Mouse (Mus musculus): ENCODE data around the gene Pax3. TPM values are rescaled to one million over a fixed set of nuclear protein-coding genes. Genes with fewer than 3 reads are reported as not detected.

The Pax3 gene
- polyA plus RNA-seq, 2 experiments, result 0.54 to 0.99 TPM

DNA sequence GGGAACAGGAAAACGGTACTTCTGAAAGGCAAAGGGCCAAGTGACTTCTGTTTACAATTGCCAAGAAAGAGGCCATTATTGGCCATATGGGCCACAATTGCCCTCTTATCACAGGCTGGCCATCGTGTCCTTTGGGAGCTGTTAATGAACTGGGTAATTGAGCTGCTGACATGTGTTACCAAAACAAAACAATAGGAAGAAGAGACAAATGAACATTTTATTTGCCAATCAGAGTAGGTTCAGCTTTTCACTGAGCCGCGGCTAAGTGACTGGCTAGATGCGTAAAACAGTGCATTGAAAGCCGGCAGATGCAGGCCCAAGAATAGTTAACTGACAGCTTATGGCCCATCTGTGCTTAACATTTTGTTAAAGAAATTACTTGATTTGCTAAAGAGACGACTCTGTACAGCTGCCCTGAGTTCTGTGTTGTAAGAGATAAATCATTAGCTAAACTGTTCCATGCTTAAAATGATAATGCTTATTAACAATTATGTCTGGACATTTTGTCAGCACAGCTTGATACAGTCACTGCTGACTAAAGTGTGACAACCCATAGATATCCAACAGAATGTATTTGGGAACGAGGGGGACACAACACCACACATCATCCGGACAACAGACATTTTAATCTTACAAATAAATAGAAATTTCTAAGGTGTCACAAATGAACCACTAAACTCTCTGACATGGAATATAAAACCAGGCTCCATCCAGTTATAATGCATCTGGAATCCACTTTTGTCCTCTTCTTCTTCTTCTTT, 55.0 kb downstream of the Pax3 start:
- Histone ChIP-seq H3K27me3 (ENCODE audit: control insufficient read depth, insufficient read depth, low read length) (peaks cover 69% of the 10 kb centered on the region), H3K4me3 (replicated peaks; ENCODE audit: low read length) (no peak overlapping the region), H3K9me3 (ENCODE audit: control insufficient read depth, low read length) (no peaks in the 10 kb centered on the region), H3K4me2 (replicated peaks; ENCODE audit: low read depth, low read length, severe bottlenecking) (no peak overlapping the region), H3K4me1 (ENCODE audit: control insufficient read depth, insufficient read depth, low read length) (no peaks in the 10 kb centered on the region), H3K27ac (replicated peaks; ENCODE audit: low read depth, low read length) (no peak overlapping the region), H3K9ac (ENCODE audit: low read depth, low read length, severe bottlenecking) (no peak overlapping the region), H3K36me3 (ENCODE audit: control insufficient read depth, insufficient read depth, low read length) (no peaks in the 10 kb centered on the region)
- DNase-seq (ENCODE audit: low spot score), result no peak
- TF ChIP-seq POLR2A (IDR thresholded peaks at IDR 0.05; ENCODE audit: borderline replicate concordance, extremely low read depth, insufficient read depth, insufficient read length), result no peak
- no peak for ATAC-seq (ENCODE audit: low FRiP score, low read depth)
- 26% methylated on average over 9 of the region's 9 CpGs for WGBS

DNA sequence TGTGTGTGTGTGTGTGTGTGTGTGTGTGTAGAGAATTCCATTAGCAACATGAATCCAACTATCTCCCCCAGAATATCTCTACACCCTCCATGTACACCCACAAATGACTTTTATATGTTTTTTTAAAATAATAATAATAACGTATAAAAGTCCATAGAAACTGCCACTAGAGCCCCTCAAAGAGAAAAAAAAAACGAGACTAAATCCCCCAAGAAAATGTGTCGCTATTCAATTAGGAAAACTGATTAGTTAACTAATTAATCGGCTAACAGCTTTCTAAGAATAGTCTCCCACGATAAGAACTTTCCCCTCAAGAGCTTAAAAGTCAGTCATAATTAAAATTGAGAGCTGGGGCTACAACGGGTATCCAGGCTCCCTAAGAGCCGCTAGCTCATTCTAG, 55.6 kb downstream of the Pax3 start:
- TF ChIP-seq POLR2A (IDR thresholded peaks at IDR 0.05; ENCODE audit: borderline replicate concordance, extremely low read depth, insufficient read depth, insufficient read length), result no peak
- H3K9me3 ChIP-seq (ENCODE audit: control insufficient read depth, low read length), result no peaks in the 10 kb centered on the region
- no peak overlapping the region for H3K4me3 ChIP-seq (replicated peaks; ENCODE audit: low read length)
- no peak overlapping the region for H3K9ac ChIP-seq (ENCODE audit: low read depth, low read length, severe bottlenecking)
- H3K27ac ChIP-seq (replicated peaks; ENCODE audit: low read depth, low read length), result no peak overlapping the region
- no peaks in the 10 kb centered on the region for H3K4me1 ChIP-seq (ENCODE audit: control insufficient read depth, insufficient read depth, low read length)
- DNase-seq (ENCODE audit: low spot score) (no peak), ATAC-seq (ENCODE audit: low FRiP score, low read depth) (no peak)
- 12% methylated on average over 7 of the region's 7 CpGs for WGBS
- no peaks in the 10 kb centered on the region for H3K36me3 ChIP-seq (ENCODE audit: control insufficient read depth, insufficient read depth, low read length)
- H3K27me3 ChIP-seq (ENCODE audit: control insufficient read depth, insufficient read depth, low read length), result peaks cover 74% of the 10 kb centered on the region
- no peak overlapping the region for H3K4me2 ChIP-seq (replicated peaks; ENCODE audit: low read depth, low read length, severe bottlenecking)

DNA sequence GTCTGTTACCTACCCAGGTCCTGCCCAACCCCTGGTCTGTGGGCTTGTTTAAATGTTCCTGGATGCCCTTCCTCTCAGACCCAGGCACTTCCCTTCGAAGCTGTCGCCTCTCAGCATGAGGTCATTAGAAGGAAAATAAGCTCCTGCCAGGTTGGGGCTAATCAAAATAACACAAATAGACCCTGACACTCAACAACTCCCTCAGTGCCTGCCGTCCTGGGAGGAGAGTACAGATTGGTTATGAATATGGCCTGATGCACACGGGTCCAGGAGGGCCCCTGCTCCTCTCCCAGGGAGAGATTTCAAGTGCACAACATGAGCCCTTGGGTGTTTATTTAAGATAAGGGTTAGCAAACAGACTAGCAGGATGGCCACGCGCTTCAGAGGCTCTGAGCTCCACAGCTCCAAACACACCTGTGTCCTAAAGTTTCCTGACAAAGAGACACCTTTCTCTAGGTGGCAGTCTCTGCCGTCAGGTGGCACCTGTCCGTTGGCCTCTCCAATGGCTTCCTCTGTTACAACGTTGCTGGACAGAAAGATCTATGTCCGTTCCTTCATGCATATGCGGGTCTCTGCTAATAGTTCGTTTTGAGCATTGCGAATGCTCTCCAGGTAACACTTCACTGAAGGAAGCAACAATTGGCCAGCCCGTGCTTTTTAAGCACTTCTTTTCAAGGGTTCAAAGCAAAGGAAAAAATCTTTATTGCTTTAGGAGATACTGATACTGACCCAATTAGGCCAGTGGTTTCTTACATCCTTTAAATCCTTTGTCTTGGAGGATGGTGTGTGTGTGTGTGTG, 56.2 kb downstream of the Pax3 start:
- no peaks in the 10 kb centered on the region for H3K36me3 ChIP-seq (ENCODE audit: control insufficient read depth, insufficient read depth, low read length)
- H3K4me3 ChIP-seq (replicated peaks; ENCODE audit: low read length), result no peak overlapping the region
- H3K4me2 ChIP-seq (replicated peaks; ENCODE audit: low read depth, low read length, severe bottlenecking), result no peak overlapping the region
- H3K4me1 ChIP-seq (ENCODE audit: control insufficient read depth, insufficient read depth, low read length), result no peaks in the 10 kb centered on the region
- TF ChIP-seq POLR2A (IDR thresholded peaks at IDR 0.05; ENCODE audit: borderline replicate concordance, extremely low read depth, insufficient read depth, insufficient read length), result no peak
- H3K27ac ChIP-seq (replicated peaks; ENCODE audit: low read depth, low read length), result no peak overlapping the region
- WGBS, result 7% methylated on average over 14 of the region's 14 CpGs
- H3K9ac ChIP-seq (ENCODE audit: low read depth, low read length, severe bottlenecking), result no peak overlapping the region
- H3K9me3 ChIP-seq (ENCODE audit: control insufficient read depth, low read length), result no peaks in the 10 kb centered on the region
- DNase-seq (ENCODE audit: low spot score), result no peak
- peaks cover 77% of the 10 kb centered on the region for H3K27me3 ChIP-seq (ENCODE audit: control insufficient read depth, insufficient read depth, low read length)
- ATAC-seq (ENCODE audit: low FRiP score, low read depth), result no peak

DNA sequence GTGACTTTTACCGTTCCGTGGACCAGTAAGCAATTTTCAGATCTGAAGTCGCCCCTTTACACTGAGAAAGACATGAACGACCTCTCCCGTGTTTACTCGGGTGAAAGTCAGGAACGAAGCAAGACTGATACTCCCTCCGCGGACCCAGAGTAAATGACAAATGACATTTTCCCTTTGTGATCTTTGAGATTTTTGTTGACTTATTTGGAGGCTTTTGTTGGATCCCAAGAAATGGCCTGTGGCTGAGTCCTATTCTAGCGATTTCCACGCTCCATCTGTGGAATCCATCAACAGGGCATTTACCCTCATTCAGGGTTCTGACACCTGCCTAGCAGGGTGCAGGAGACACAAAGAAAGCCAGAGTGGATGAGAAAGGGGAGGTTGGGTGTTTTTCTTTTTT, 57.6 kb downstream of the Pax3 start:
- Histone ChIP-seq H3K27ac (replicated peaks; ENCODE audit: low read depth, low read length) (no peak overlapping the region), H3K36me3 (ENCODE audit: control insufficient read depth, insufficient read depth, low read length) (no peaks in the 10 kb centered on the region), H3K4me3 (replicated peaks; ENCODE audit: low read length) (no peak overlapping the region), H3K9ac (ENCODE audit: low read depth, low read length, severe bottlenecking) (no peak overlapping the region), H3K4me1 (ENCODE audit: control insufficient read depth, insufficient read depth, low read length) (no peaks in the 10 kb centered on the region), H3K27me3 (ENCODE audit: control insufficient read depth, insufficient read depth, low read length) (peaks cover 73% of the 10 kb centered on the region), H3K4me2 (replicated peaks; ENCODE audit: low read depth, low read length, severe bottlenecking) (no peak overlapping the region), H3K9me3 (ENCODE audit: control insufficient read depth, low read length) (no peaks in the 10 kb centered on the region)
- no peak for DNase-seq (ENCODE audit: low spot score)
- WGBS, result 7% methylated on average over 11 of the region's 11 CpGs
- no peak for ATAC-seq (ENCODE audit: low FRiP score, low read depth)
- no peak for TF ChIP-seq POLR2A (IDR thresholded peaks at IDR 0.05; ENCODE audit: borderline replicate concordance, extremely low read depth, insufficient read depth, insufficient read length)

DNA sequence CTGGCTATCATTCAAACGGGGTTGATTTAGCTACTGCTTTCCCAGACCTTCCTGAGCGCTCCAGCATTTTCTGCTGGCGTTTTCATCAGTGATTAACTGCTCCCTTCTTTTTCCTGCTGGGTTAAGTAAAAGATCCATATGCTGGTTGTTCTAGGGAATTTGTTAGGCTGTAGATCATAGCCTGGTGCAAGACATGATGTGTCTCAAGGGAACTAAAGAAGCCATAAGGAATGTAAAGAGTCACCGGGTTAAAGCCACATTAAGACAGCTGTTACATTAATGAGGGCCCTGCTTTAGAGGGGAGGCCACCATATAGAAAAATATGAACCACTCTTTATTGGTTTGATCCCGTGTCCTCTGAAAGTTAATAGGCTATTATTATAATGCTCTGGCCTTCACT, 67.7 kb downstream of the Pax3 start:
- 14% methylated on average over 5 of the region's 5 CpGs for WGBS
- no peaks in the 10 kb centered on the region for H3K36me3 ChIP-seq (ENCODE audit: control insufficient read depth, insufficient read depth, low read length)

More for the DNA sequence above, 67.7 kb downstream of the Pax3 start:
- Histone ChIP-seq H3K27ac (replicated peaks; ENCODE audit: low read depth, low read length) (no peak overlapping the region), H3K4me3 (replicated peaks; ENCODE audit: low read length) (no peak overlapping the region), H3K4me2 (replicated peaks; ENCODE audit: low read depth, low read length, severe bottlenecking) (no peak overlapping the region), H3K4me1 (ENCODE audit: control insufficient read depth, insufficient read depth, low read length) (no peaks in the 10 kb centered on the region), H3K9me3 (ENCODE audit: control insufficient read depth, low read length) (no peaks in the 10 kb centered on the region), H3K9ac (ENCODE audit: low read depth, low read length, severe bottlenecking) (no peak overlapping the region), H3K27me3 (ENCODE audit: control insufficient read depth, insufficient read depth, low read length) (peaks cover 3% of the 10 kb centered on the region; the same call in 1 of the 2 replicates)
- TF ChIP-seq POLR2A (IDR thresholded peaks at IDR 0.05; ENCODE audit: borderline replicate concordance, extremely low read depth, insufficient read depth, insufficient read length), result no peak
- ATAC-seq (ENCODE audit: low FRiP score, low read depth) (peak; percentile 68; the same call in 1 of the 2 replicates), DNase-seq (ENCODE audit: low spot score) (peak; percentile 22)

Measured in limb, embryonic 14.5 days (tissue).